Mouse (Mus musculus) limb, embryonic 11.5 days (tissue): Measurements from ENCODE around the gene Plekha7. TPM values are rescaled to one million over a fixed set of nuclear protein-coding genes. Genes with fewer than 3 reads are reported as not detected.

ENCODE experiments used
- ATAC-seq: fragments of 200-750 bp; cut with Nextera tagmentation; 2 replicates; pipeline ENCODE4 v1.8.0; 2017; ENCODE audit warnings: low read depth; ENCODE audit not compliant: insufficient number of reproducible peaks, low FRiP score, low TSS enrichment
- DNase-seq: peaks from one replicate; pipeline ENCODE4 v3.0.0-alpha.2; 2015; ENCODE audit warnings: low spot score
- H3K27ac ChIP-seq: fragments of 300-500 bp; sonication (generic); replicated peaks from 2 replicates; pipeline ENCODE4 v1.5.1; 2014; ENCODE audit warnings: low read depth, mild to moderate bottlenecking, low read length
- H3K27me3 ChIP-seq: fragments of 300-500 bp; sonication (generic); 2 replicates; pipeline ENCODE4 v1.6.1; 2014; ENCODE audit warnings: mild to moderate bottlenecking, low read length, mixed read lengths; ENCODE audit not compliant: control insufficient read depth, insufficient read depth
- H3K36me3 ChIP-seq: fragments of 300-500 bp; sonication (generic); 2 replicates; pipeline ENCODE4 v1.6.1; 2014; ENCODE audit warnings: mild to moderate bottlenecking, low read length, moderate library complexity, mixed read lengths; ENCODE audit not compliant: control insufficient read depth, insufficient read depth
- H3K4me1 ChIP-seq: fragments of 300-500 bp; sonication (generic); 2 replicates; pipeline ENCODE4 v1.6.1; 2014; ENCODE audit warnings: low read length, mixed read lengths; ENCODE audit not compliant: control insufficient read depth, insufficient read depth
- H3K4me2 ChIP-seq: fragments of 300-500 bp; sonication (generic); 2 replicates; pipeline ENCODE4 v1.6.1; 2014; ENCODE audit warnings: low read depth, mild to moderate bottlenecking, moderate library complexity; ENCODE audit not compliant: severe bottlenecking
- H3K4me3 ChIP-seq: fragments of 300-500 bp; sonication (generic); 2 replicates; pipeline ENCODE4 v1.5.1; 2014; ENCODE audit warnings: low read depth, low read length
- H3K9ac ChIP-seq: fragments of 300-500 bp; sonication (generic); 2 replicates; pipeline ENCODE4 v1.6.1; 2014; ENCODE audit warnings: mild to moderate bottlenecking, low read length
- H3K9me3 ChIP-seq: fragments of 300-500 bp; sonication (generic); 2 replicates; pipeline ENCODE4 v1.6.1; 2016; ENCODE audit warnings: low read length; ENCODE audit not compliant: control insufficient read depth
- WGBS: fragments of 180-500 bp; shearing (Covaris S2); extraction: QIAGEN DNeasy Blood & Tissue Kit; methylation state at CpG from one replicate; pipeline ENCODE4 v1.1.7; 2014; 5-methylcytosine and 5-hydroxymethylcytosine counted together
- polyA plus RNA-seq: library from polyadenylated mRNA; unstranded; fragments of >200 nt; fragmentation: Nextera tagmentation; extraction: Ambion mirVana; gene quantifications from 2 replicates; pipeline ENCODE4 v1.2.1, GENCODE M21; 2014

Gene Plekha7
- polyA plus RNA-seq, 1 experiment from 2014 or later, result 3.7 TPM

GRCm38 (mm10) chr7:116327901-116328300 is 19.7 kb upstream of the Plekha7 start:
- no peak overlapping the region for H3K4me2 ChIP-seq
- no peak overlapping the region for H3K27ac ChIP-seq
- ATAC-seq (no peak), DNase-seq (no peak)
- H3K36me3 ChIP-seq, result peaks cover 13% of the 10 kb centered on the region
- no peak overlapping the region for H3K4me3 ChIP-seq
- 0 out of 2 replicates have a peak, but pooled peaks cover 2% of the 10 kb centered on the region for H3K4me1 ChIP-seq
- no peaks in the 10 kb centered on the region for H3K9me3 ChIP-seq
- no peaks in the 10 kb centered on the region for H3K27me3 ChIP-seq
- no peak overlapping the region for H3K9ac ChIP-seq
- 93% methylated on average over 5 of the region's 5 CpGs for WGBS

GRCm38 (mm10) chr7:116323331-116323964 is 15.3 kb upstream of the Plekha7 start:
- 35% methylated on average over 10 of the region's 10 CpGs for WGBS
- no peaks in the 10 kb centered on the region for H3K4me1 ChIP-seq
- no peak for ATAC-seq

GRCm38 (mm10) chr7:116309456-116309855 is 1.3 kb upstream of the Plekha7 start:
- no peak overlapping the region for H3K27ac ChIP-seq
- no peaks in the 10 kb centered on the region for H3K36me3 ChIP-seq
- H3K4me3 ChIP-seq, result no peak overlapping the region
- no peaks in the 10 kb centered on the region for H3K9me3 ChIP-seq
- H3K4me2 ChIP-seq, result no peak overlapping the region
- peaks cover 3% of the 10 kb centered on the region; the same call in 1 of the 2 replicates for H3K4me1 ChIP-seq
- WGBS, result 17% methylated on average over 9 of the region's 9 CpGs
- no peak overlapping the region for H3K9ac ChIP-seq
- DNase-seq (peak; percentile 49), ATAC-seq (no peak)
- H3K27me3 ChIP-seq, result peaks cover 10% of the 10 kb centered on the region; the same call in 1 of the 2 replicates

More at GRCm38 (mm10) chr7:116323331-116323964, 15.3 kb upstream of the Plekha7 start:
- Histone ChIP-seq H3K4me3 (no peak overlapping the region), H3K36me3 (no peaks in the 10 kb centered on the region), H3K27me3 (no peaks in the 10 kb centered on the region), H3K27ac (no peak overlapping the region), H3K9ac (no peak overlapping the region), H3K9me3 (no peaks in the 10 kb centered on the region), H3K4me2 (no peak overlapping the region)
- DNase-seq, result peak; percentile 80

GRCm38 (mm10) chr7:116308632-116308991 is 436 bp upstream of the Plekha7 start:
- no peaks in the 10 kb centered on the region for H3K36me3 ChIP-seq
- H3K4me2 ChIP-seq, result peak overlapping the region; percentile 100
- WGBS, result 6% methylated on average over 15 of the region's 16 CpGs
- ATAC-seq (no peak; the same call in none of the 2 replicates), DNase-seq (no peak)
- peak overlapping the region; percentile 61 for H3K4me3 ChIP-seq
- H3K4me1 ChIP-seq, result peaks cover 3% of the 10 kb centered on the region; the same call in 1 of the 2 replicates
- H3K9me3 ChIP-seq, result no peaks in the 10 kb centered on the region
- no peak overlapping the region for H3K9ac ChIP-seq
- H3K27ac ChIP-seq, result no peak overlapping the region
- peaks cover 10% of the 10 kb centered on the region; the same call in 1 of the 2 replicates for H3K27me3 ChIP-seq

- peaks cover 3% of the 10 kb centered on the region; the same call in 1 of the 2 replicates for H3K4me1 ChIP-seq
- H3K4me3 ChIP-seq, result peak overlapping the region; percentile 61
- peak; percentile 80 for ATAC-seq
- no peaks in the 10 kb centered on the region for H3K9me3 ChIP-seq
- 0 out of 2 replicates have a peak overlapping the region, but pooled peaks have one; percentile 38 for H3K9ac ChIP-seq
- WGBS, result under 1% methylated on average over 61 of the region's 63 CpGs
- H3K27ac ChIP-seq, result no peak overlapping the region
- H3K27me3 ChIP-seq, result peaks cover 10% of the 10 kb centered on the region; the same call in 1 of the 2 replicates
- DNase-seq, result peak; percentile 82
- H3K36me3 ChIP-seq, result no peaks in the 10 kb centered on the region
- peak overlapping the region; percentile 100 for H3K4me2 ChIP-seq
Measured at GRCm38 (mm10) chr7:116307099-116307870, 891 bp downstream of the Plekha7 start.

GRCm38 (mm10) chr7:116306601-116307000 is 1.6 kb downstream of the Plekha7 start:
- H3K9ac ChIP-seq, result no peak overlapping the region
- peaks cover 3% of the 10 kb centered on the region; the same call in 1 of the 2 replicates for H3K4me1 ChIP-seq
- H3K4me2 ChIP-seq, result peak overlapping the region; percentile 100; the same call in 1 of the 2 replicates
- peaks cover 10% of the 10 kb centered on the region; the same call in 1 of the 2 replicates for H3K27me3 ChIP-seq
- H3K4me3 ChIP-seq, result no peak overlapping the region; the same call in 1 of the 2 replicates
- no peaks in the 10 kb centered on the region for H3K9me3 ChIP-seq
- 28% methylated on average over 5 of the region's 5 CpGs for WGBS
- H3K27ac ChIP-seq, result no peak overlapping the region
- H3K36me3 ChIP-seq, result no peaks in the 10 kb centered on the region
- ATAC-seq, result no peak
- DNase-seq, result no peak

- no peak for DNase-seq
- Histone ChIP-seq H3K4me1 (0 out of 2 replicates have a peak, but pooled peaks cover 2% of the 10 kb centered on the region), H3K36me3 (no peaks in the 10 kb centered on the region), H3K4me3 (no peak overlapping the region), H3K27me3 (peaks cover 6% of the 10 kb centered on the region; the same call in 1 of the 2 replicates), H3K4me2 (no peak overlapping the region), H3K27ac (no peak overlapping the region), H3K9me3 (no peaks in the 10 kb centered on the region), H3K9ac (no peak overlapping the region)
- WGBS, result 94% methylated on average over 5 of the region's 5 CpGs
- ATAC-seq, result no peak
Measured at GRCm38 (mm10) chr7:116301661-116302311, 6.4 kb downstream of the Plekha7 start.

GRCm38 (mm10) chr7:116301144-116301543 is 7.0 kb downstream of the Plekha7 start:
- WGBS, result 94% methylated on average over 4 of the region's 4 CpGs
- H3K9me3 ChIP-seq, result no peaks in the 10 kb centered on the region
- H3K36me3 ChIP-seq, result no peaks in the 10 kb centered on the region
- ATAC-seq (no peak), DNase-seq (no peak)
- H3K4me3 ChIP-seq, result no peak overlapping the region
- 0 out of 2 replicates have a peak, but pooled peaks cover 2% of the 10 kb centered on the region for H3K4me1 ChIP-seq
- H3K4me2 ChIP-seq, result no peak overlapping the region
- H3K27me3 ChIP-seq, result no peaks in the 10 kb centered on the region
- no peak overlapping the region for H3K9ac ChIP-seq
- no peak overlapping the region for H3K27ac ChIP-seq
